Mouse (Mus musculus) kidney, adult 9 months (tissue): ENCODE data around the gene Lipe.

Experiments used
- DNase-seq: peaks from one replicate; pipeline ENCODE4 v3.0.0; 2022

The Lipe gene

GRCm38 (mm10) chr7:25385259-25385658 is 13.3 kb downstream of the Lipe start:
- DNase-seq = no peak

DNA sequence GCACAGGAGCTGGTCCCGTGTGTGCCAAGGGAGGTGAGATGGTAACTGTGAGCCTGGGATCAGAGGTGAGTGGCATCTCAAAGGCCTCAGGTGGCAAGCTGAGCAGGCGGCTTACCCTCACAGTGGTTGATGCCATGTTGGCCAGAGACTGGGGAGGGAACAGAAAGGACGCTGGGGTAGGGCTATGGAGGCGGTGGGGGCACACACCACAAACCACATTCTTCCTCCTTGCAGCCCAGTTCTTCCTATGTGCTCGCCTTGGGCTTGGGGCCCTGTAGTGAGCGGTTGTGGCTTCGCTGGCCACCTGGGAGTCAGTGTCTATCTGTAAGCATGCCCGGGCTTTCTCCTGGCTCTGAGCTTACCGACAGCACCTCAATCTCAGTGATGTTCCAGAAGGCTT is 13.7 kb downstream of the Lipe start:
- DNase-seq = no peak

- no peak for DNase-seq
Observed at GRCm38 (mm10) chr7:25384318-25384717, 14.2 kb downstream of the Lipe start.

GRCm38 (mm10) chr7:25383891-25384290 is 14.6 kb downstream of the Lipe start:
- DNase-seq = no peak

- DNase-seq = no peak
Observed at GRCm38 (mm10) chr7:25383385-25383784, 15.1 kb downstream of the Lipe start.

- DNase-seq = no peak
Observed at GRCm38 (mm10) chr7:25382541-25382940, 16.0 kb downstream of the Lipe start.

DNA sequence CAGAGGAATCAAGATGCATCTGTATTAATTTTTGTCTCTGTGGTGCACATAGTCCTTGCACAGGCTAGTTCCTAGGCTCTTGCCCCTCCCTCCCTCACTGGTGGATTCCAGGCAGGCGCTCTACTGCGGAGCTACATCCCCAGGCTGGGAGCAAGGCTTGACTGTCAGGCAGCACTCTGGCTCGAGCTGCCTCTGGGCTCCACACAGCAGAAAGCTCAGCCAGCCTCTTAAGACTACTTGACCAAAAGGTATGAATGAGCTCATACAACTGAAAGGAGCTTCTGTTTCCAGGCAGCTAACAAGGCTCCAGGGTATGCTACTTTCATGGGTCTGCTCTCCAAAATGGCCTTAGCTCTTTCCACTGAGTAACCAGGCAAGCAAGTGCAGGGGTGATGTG is 17.2 kb downstream of the Lipe start:
- no peak for DNase-seq

DNA sequence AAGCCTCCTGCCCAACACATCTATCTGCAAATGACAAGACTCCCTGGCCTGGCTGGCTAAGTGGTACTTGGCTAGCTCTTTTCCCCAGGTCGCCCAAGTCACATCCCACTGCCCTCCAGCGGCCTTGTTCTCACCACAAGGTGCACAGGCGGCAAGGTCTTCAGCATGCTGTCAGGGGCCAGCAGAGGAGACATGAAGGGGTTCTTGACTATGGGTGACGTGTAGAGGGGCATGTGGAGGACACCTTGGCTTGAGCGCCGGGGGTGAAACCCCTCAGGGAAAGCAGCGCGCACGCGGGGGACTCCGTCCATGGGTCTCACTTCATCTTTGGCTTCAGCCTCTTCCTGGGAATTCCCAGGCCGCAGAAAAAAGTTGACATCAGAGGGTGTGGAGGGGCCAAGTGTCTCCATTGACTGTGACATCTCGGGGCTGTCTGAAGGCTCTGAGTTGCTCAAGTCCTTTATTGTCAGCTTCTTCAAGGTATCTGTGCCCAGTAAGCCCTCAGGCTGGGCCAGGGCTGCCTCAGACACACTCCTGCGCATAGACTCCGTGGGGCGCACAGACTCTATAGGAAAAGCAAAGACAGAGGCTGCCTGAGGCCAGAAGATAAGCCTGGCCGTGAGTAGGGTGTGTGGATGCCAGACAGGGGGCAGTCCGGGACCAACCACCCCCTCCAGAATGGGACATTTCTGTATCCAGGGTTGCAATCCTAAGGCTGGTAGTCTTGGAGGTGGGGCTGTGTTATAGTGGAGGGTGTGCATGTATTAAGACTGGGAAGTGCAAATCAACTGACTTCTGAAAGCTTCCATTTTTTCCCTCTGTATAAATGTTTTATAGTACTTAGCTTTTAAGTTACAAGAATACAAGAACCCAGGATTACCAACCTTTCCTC is 17.9 kb downstream of the Lipe start:
- peak; percentile 16 for DNase-seq

GRCm38 (mm10) chr7:25379551-25380351 is 18.8 kb downstream of the Lipe start:
- peak; percentile 64 for DNase-seq

GRCm38 (mm10) chr7:25378181-25379100 is 20.1 kb downstream of the Lipe start:
- DNase-seq = no peak

- no peak for DNase-seq
Observed at GRCm38 (mm10) chr7:25377100-25377700, 21.3 kb downstream of the Lipe start.

DNA sequence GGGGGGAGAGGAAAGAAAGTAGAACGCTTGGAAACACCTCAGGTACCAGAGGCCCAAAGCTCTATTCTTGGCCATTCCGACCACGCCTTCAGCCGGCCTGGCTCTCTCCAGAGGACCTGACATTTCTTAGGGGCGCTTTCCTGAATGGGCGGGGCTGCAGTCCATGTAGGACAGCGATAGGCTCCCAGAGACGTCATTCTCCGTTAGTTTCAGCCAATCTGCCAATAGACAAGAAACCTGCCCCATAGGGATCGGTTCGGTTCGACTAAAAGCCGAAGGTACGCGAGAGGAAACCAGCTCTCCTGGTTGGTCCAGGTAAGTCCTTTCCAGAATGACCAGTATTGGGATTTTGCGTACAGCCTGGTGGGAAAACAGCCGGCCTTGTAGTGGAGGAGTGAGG is 22.0 kb downstream of the Lipe start:
- DNase-seq = peak; percentile 93

DNA sequence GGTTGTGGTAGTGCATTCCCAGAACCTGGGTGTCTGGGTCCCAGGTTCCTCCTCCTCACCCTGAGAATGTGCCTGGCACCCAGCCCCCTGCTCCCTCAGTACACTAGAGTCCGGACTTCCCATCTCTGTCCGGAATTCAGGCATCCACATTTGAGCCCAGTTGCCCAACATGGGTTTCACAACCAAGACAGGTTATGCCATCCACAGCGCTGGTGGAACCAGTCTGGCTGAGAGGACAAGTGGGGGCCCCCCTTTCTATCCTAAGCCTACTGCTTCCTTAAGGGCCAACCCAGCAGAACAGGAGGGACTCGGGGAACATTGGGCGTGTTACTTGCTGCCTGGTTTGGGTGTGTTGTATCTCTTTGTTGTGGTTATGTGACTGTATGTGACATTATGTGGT is 26.1 kb downstream of the Lipe start:
- DNase-seq = no peak

DNA sequence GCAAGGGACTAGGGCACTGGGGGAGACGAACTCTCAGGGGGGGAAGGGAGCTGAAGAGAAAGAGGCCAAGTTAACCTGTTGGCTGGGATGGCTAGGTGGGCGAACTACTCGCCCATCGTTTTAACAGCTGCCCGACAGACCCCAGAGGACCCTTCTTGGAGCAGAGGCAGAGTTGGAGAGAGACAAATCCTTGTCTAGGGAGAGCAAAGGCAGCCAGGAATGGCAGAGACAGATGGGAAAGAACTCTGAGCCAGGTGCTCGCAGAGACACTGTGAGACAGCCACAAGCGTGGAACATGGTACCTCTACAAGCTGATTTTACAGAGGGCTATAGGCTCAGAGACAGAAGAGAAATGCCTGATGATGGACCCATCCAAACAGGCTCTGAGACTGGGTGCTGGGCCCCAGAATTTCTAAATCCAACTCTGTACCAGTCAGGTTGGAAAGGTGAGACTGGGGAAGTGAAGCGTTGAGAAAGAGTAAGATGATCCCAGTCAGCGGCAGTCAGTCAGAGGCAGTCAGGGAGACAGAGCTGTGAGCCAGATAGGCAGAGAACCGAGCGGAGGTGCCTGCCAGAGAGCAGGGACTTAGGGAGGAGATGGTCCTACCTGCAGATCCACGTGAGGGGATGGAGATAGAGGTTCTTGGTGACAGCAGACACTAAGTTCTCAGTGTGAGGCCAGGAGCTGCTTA is 29.3 kb downstream of the Lipe start, which contains the start of gene Cnfn:
Gene Cnfn, minus strand, starts transcription at position 667 of the 692 bp plus-strand sequence.
- no peak for DNase-seq

GRCm38 (mm10) chr7:25368333-25368732 is 30.2 kb downstream of the Lipe start:
- no peak for DNase-seq

- peak; percentile 54 for DNase-seq
Observed at GRCm38 (mm10) chr7:25367632-25368293, 30.7 kb downstream of the Lipe start.

GRCm38 (mm10) chr7:25365937-25366625 is 32.4 kb downstream of the Lipe start:
- DNase-seq = no peak

DNA sequence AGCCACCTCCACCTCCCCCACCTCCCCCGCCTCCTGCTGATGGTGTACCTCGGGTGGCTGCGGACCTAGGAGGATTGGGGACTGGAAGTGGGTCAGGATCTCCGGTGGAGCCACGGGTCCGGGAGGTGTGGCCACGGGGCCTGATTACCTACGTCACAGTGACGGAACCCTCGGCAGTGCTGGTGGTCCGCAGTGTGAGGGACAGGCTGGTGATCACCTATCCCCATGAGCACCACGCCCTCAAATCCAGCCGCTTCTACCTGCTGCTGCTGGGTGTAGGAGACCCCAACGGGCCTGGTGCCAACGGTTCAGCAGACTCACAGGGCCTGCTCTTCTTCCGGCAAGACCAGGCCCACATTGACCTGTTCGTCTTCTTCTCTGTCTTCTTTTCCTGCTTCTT is 34.9 kb downstream of the Lipe start:
- no peak for DNase-seq

GRCm38 (mm10) chr7:25363151-25363550 is 35.4 kb downstream of the Lipe start:
- DNase-seq = no peak

DNA sequence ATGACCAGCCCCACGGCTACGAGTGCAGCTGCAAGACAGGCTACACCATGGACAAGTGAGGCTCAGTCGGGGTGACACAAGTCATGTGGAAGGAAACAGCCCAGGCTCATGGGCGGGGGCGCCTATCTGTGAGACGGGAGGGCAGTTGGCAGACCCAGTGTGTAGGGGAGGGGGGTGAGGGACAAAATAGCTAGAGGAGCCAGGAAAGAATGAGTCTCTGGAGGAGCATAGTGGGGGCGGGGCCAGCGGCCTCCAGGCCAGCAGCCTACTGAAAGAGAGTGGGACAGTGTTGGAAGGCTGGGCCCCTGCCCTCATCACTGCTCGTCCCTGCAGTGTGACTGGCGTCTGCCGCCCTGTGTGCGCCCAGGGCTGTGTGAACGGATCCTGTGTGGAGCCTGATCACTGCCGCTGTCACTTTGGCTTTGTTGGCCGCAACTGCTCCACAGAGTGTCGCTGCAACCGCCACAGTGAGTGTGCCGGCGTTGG is 39.7 kb downstream of the Lipe start:
- no peak for DNase-seq
